Mouse (Mus musculus) kidney, embryonic 16.5 days (tissue): ENCODE data around the gene Sucnr1. TPM values are rescaled to one million over a fixed set of nuclear protein-coding genes. Genes with fewer than 3 reads are reported as not detected.

Experiments
- polyA plus RNA-seq: library from polyadenylated mRNA; unstranded; fragments of >200 nt; fragmentation: Nextera tagmentation; extraction: Ambion mirVana; gene quantifications from 2 replicates; pipeline ENCODE4 v1.2.1, GENCODE M21; 2015

Gene Sucnr1
- polyA plus RNA-seq, 1 experiment from 2014 or later, result 6.7 TPM

Other genes with a start within 250 kb of the Sucnr1 start
- not detected in 2 replicates for gene Gm8298, start 220.8 kb upstream of the Sucnr1 start, polyA plus RNA-seq
- not detected in 2 replicates for gene C130079G13Rik, start 156.7 kb upstream of the Sucnr1 start, polyA plus RNA-seq
- not detected in 2 replicates for gene Aadacl2, start 75.1 kb upstream of the Sucnr1 start, polyA plus RNA-seq
- 35.8 and 39.8 TPM in 2 replicates for gene Aadac, start 56.2 kb upstream of the Sucnr1 start, polyA plus RNA-seq